Mouse (Mus musculus): ENCODE measurements around the gene Frmd6. TPM values are rescaled to one million over a fixed set of nuclear protein-coding genes. Genes with fewer than 3 reads are reported as not detected.

Frmd6 gene
- polyA plus RNA-seq, 1 experiment from 2014 or later, result 8.3 TPM

GRCm38 (mm10) chr12:70833050-70833449 lies 7.7 kb downstream of the Frmd6 start:
- peaks cover 12% of the 10 kb centered on the region for H3K4me1 ChIP-seq (ENCODE audit: control insufficient read depth, insufficient read depth, low read length)
- no peaks in the 10 kb centered on the region for H3K27me3 ChIP-seq (ENCODE audit: control insufficient read depth, insufficient read depth, low read depth, low read length)
- H3K4me3 ChIP-seq (ENCODE audit: low read depth, low read length), result no peak overlapping the region
- H3K36me3 ChIP-seq (ENCODE audit: control insufficient read depth, insufficient read depth, low read length), result no peaks in the 10 kb centered on the region
- H3K9me3 ChIP-seq (replicated peaks; ENCODE audit: control insufficient read depth, low read length, poor library complexity, severe bottlenecking), result no peaks in the 10 kb centered on the region
- no peak overlapping the region for H3K27ac ChIP-seq (ENCODE audit: low read length)
- WGBS, result 97% methylated on average over 3 of the region's 3 CpGs
- H3K4me2 ChIP-seq (ENCODE audit: low read length), result no peak overlapping the region
- no peak overlapping the region for H3K9ac ChIP-seq (ENCODE audit: low read depth, low read length)
- ATAC-seq, result no peak

- no peaks in the 10 kb centered on the region for H3K9me3 ChIP-seq (replicated peaks; ENCODE audit: control insufficient read depth, low read length, poor library complexity, severe bottlenecking)
- H3K9ac ChIP-seq (ENCODE audit: low read depth, low read length), result no peak overlapping the region
- H3K4me1 ChIP-seq (ENCODE audit: control insufficient read depth, insufficient read depth, low read length), result peaks cover 10% of the 10 kb centered on the region
- no peak for ATAC-seq
- H3K4me2 ChIP-seq (ENCODE audit: low read length), result no peak overlapping the region
- WGBS, result 89% methylated on average over 4 of the region's 4 CpGs
- H3K36me3 ChIP-seq (ENCODE audit: control insufficient read depth, insufficient read depth, low read length), result no peaks in the 10 kb centered on the region
- no peak overlapping the region for H3K27ac ChIP-seq (ENCODE audit: low read length)
- H3K4me3 ChIP-seq (ENCODE audit: low read depth, low read length), result no peak overlapping the region
- H3K27me3 ChIP-seq (ENCODE audit: control insufficient read depth, insufficient read depth, low read depth, low read length), result no peaks in the 10 kb centered on the region
Measured at GRCm38 (mm10) chr12:70834043-70834442, 8.7 kb downstream of the Frmd6 start.

- no peak for ATAC-seq
- Histone ChIP-seq H3K4me3 (ENCODE audit: low read depth, low read length) (no peak overlapping the region), H3K4me1 (ENCODE audit: control insufficient read depth, insufficient read depth, low read length) (peaks cover 3% of the 10 kb centered on the region), H3K27me3 (ENCODE audit: control insufficient read depth, insufficient read depth, low read depth, low read length) (no peaks in the 10 kb centered on the region), H3K9ac (ENCODE audit: low read depth, low read length) (no peak overlapping the region), H3K36me3 (ENCODE audit: control insufficient read depth, insufficient read depth, low read length) (no peaks in the 10 kb centered on the region), H3K4me2 (ENCODE audit: low read length) (no peak overlapping the region), H3K9me3 (replicated peaks; ENCODE audit: control insufficient read depth, low read length, poor library complexity, severe bottlenecking) (no peaks in the 10 kb centered on the region), H3K27ac (ENCODE audit: low read length) (no peak overlapping the region)
- 77% methylated on average over 5 of the region's 5 CpGs for WGBS
Measured at GRCm38 (mm10) chr12:70835004-70835403, 9.7 kb downstream of the Frmd6 start.

- Histone ChIP-seq H3K4me2 (ENCODE audit: low read length) (no peak overlapping the region), H3K4me1 (ENCODE audit: control insufficient read depth, insufficient read depth, low read length) (no peaks in the 10 kb centered on the region), H3K27ac (ENCODE audit: low read length) (no peak overlapping the region), H3K4me3 (ENCODE audit: low read depth, low read length) (no peak overlapping the region), H3K36me3 (ENCODE audit: control insufficient read depth, insufficient read depth, low read length) (no peaks in the 10 kb centered on the region), H3K9ac (ENCODE audit: low read depth, low read length) (no peak overlapping the region), H3K9me3 (replicated peaks; ENCODE audit: control insufficient read depth, low read length, poor library complexity, severe bottlenecking) (no peaks in the 10 kb centered on the region), H3K27me3 (ENCODE audit: control insufficient read depth, insufficient read depth, low read depth, low read length) (no peaks in the 10 kb centered on the region)
- 84% methylated on average over 12 of the region's 12 CpGs for WGBS
- no peak for ATAC-seq
Measured at GRCm38 (mm10) chr12:70837792-70838321, 12.5 kb downstream of the Frmd6 start.

GRCm38 (mm10) chr12:70845371-70845770 lies 20.1 kb downstream of the Frmd6 start:
- no peaks in the 10 kb centered on the region for H3K27me3 ChIP-seq (ENCODE audit: control insufficient read depth, insufficient read depth, low read depth, low read length)
- no peaks in the 10 kb centered on the region for H3K9me3 ChIP-seq (replicated peaks; ENCODE audit: control insufficient read depth, low read length, poor library complexity, severe bottlenecking)
- H3K4me3 ChIP-seq (ENCODE audit: low read depth, low read length), result no peak overlapping the region
- H3K27ac ChIP-seq (ENCODE audit: low read length), result no peak overlapping the region
- no peak for ATAC-seq
- no peaks in the 10 kb centered on the region for H3K4me1 ChIP-seq (ENCODE audit: control insufficient read depth, insufficient read depth, low read length)
- H3K9ac ChIP-seq (ENCODE audit: low read depth, low read length), result no peak overlapping the region
- 91% methylated on average over 2 of the region's 2 CpGs for WGBS
- H3K4me2 ChIP-seq (ENCODE audit: low read length), result no peak overlapping the region
- H3K36me3 ChIP-seq (ENCODE audit: control insufficient read depth, insufficient read depth, low read length), result no peaks in the 10 kb centered on the region

GRCm38 (mm10) chr12:70849024-70849423 lies 23.7 kb downstream of the Frmd6 start:
- no peak overlapping the region for H3K4me2 ChIP-seq (ENCODE audit: low read length)
- no peak overlapping the region for H3K9ac ChIP-seq (ENCODE audit: low read depth, low read length)
- no peaks in the 10 kb centered on the region for H3K27me3 ChIP-seq (ENCODE audit: control insufficient read depth, insufficient read depth, low read depth, low read length)
- H3K4me3 ChIP-seq (ENCODE audit: low read depth, low read length), result no peak overlapping the region
- ATAC-seq, result no peak
- no peak overlapping the region for H3K27ac ChIP-seq (ENCODE audit: low read length)
- H3K4me1 ChIP-seq (ENCODE audit: control insufficient read depth, insufficient read depth, low read length), result no peaks in the 10 kb centered on the region
- 91% methylated on average over 9 of the region's 9 CpGs for WGBS
- H3K9me3 ChIP-seq (replicated peaks; ENCODE audit: control insufficient read depth, low read length, poor library complexity, severe bottlenecking), result no peaks in the 10 kb centered on the region
- H3K36me3 ChIP-seq (ENCODE audit: control insufficient read depth, insufficient read depth, low read length), result no peaks in the 10 kb centered on the region

- Histone ChIP-seq H3K4me1 (ENCODE audit: control insufficient read depth, insufficient read depth, low read length) (no peaks in the 10 kb centered on the region), H3K9me3 (replicated peaks; ENCODE audit: control insufficient read depth, low read length, poor library complexity, severe bottlenecking) (no peaks in the 10 kb centered on the region), H3K4me2 (ENCODE audit: low read length) (no peak overlapping the region), H3K27ac (ENCODE audit: low read length) (no peak overlapping the region), H3K27me3 (ENCODE audit: control insufficient read depth, insufficient read depth, low read depth, low read length) (no peaks in the 10 kb centered on the region), H3K4me3 (ENCODE audit: low read depth, low read length) (no peak overlapping the region), H3K36me3 (ENCODE audit: control insufficient read depth, insufficient read depth, low read length) (no peaks in the 10 kb centered on the region), H3K9ac (ENCODE audit: low read depth, low read length) (no peak overlapping the region)
- ATAC-seq, result no peak
- WGBS, result 80% methylated on average over 11 of the region's 11 CpGs
Measured at GRCm38 (mm10) chr12:70849517-70850291, 24.4 kb downstream of the Frmd6 start.

- H3K9me3 ChIP-seq (replicated peaks; ENCODE audit: control insufficient read depth, low read length, poor library complexity, severe bottlenecking), result no peaks in the 10 kb centered on the region
- H3K4me2 ChIP-seq (ENCODE audit: low read length), result no peak overlapping the region
- H3K27ac ChIP-seq (ENCODE audit: low read length), result no peak overlapping the region
- 41% methylated on average over 7 of the region's 7 CpGs for WGBS
- H3K4me1 ChIP-seq (ENCODE audit: control insufficient read depth, insufficient read depth, low read length), result no peaks in the 10 kb centered on the region
- no peak for ATAC-seq
- H3K9ac ChIP-seq (ENCODE audit: low read depth, low read length), result no peak overlapping the region
- no peaks in the 10 kb centered on the region for H3K36me3 ChIP-seq (ENCODE audit: control insufficient read depth, insufficient read depth, low read length)
- H3K4me3 ChIP-seq (ENCODE audit: low read depth, low read length), result no peak overlapping the region
- no peaks in the 10 kb centered on the region for H3K27me3 ChIP-seq (ENCODE audit: control insufficient read depth, insufficient read depth, low read depth, low read length)
Measured at GRCm38 (mm10) chr12:70851342-70851960, 26.1 kb downstream of the Frmd6 start.

GRCm38 (mm10) chr12:70853026-70853425 lies 27.7 kb downstream of the Frmd6 start:
- Histone ChIP-seq H3K4me1 (ENCODE audit: control insufficient read depth, insufficient read depth, low read length) (no peaks in the 10 kb centered on the region), H3K27ac (ENCODE audit: low read length) (no peak overlapping the region), H3K9ac (ENCODE audit: low read depth, low read length) (no peak overlapping the region), H3K4me3 (ENCODE audit: low read depth, low read length) (no peak overlapping the region), H3K9me3 (replicated peaks; ENCODE audit: control insufficient read depth, low read length, poor library complexity, severe bottlenecking) (no peaks in the 10 kb centered on the region), H3K36me3 (ENCODE audit: control insufficient read depth, insufficient read depth, low read length) (no peaks in the 10 kb centered on the region), H3K4me2 (ENCODE audit: low read length) (no peak overlapping the region), H3K27me3 (ENCODE audit: control insufficient read depth, insufficient read depth, low read depth, low read length) (no peaks in the 10 kb centered on the region)
- no peak for ATAC-seq
- 56% methylated on average over 6 of the region's 6 CpGs for WGBS
